Mouse (Mus musculus) stomach, postnatal 0 days (tissue): ENCODE measurements around the gene Atp6v1fnb. TPM values are rescaled to one million over a fixed set of nuclear protein-coding genes. Genes with fewer than 3 reads are reported as not detected.

Experiments used
- ATAC-seq: fragments of 200-750 bp; cut with Nextera tagmentation; 2 replicates; pipeline ENCODE4 v1.8.0; 2017; ENCODE audit not compliant: low FRiP score, low TSS enrichment
- DNase-seq: peaks from one replicate; pipeline ENCODE4 v3.0.0-alpha.2; 2016; ENCODE audit warnings: low spot score
- H3K27ac ChIP-seq: fragments of 300-500 bp; sonication (generic); replicated peaks from 2 replicates; pipeline ENCODE4 v1.5.1; 2014; ENCODE audit warnings: mild to moderate bottlenecking, control low read depth
- H3K27me3 ChIP-seq: fragments of 300-500 bp; sonication (generic); 2 replicates; pipeline ENCODE4 v1.6.1; 2014; ENCODE audit warnings: low read length; ENCODE audit not compliant: control insufficient read depth, insufficient read depth
- H3K36me3 ChIP-seq: fragments of 300-500 bp; sonication (generic); 2 replicates; pipeline ENCODE4 v1.6.1; 2014; ENCODE audit warnings: low read length, mixed read lengths; ENCODE audit not compliant: control insufficient read depth, insufficient read depth
- H3K4me1 ChIP-seq: fragments of 300-500 bp; sonication (generic); replicated peaks from 2 replicates; pipeline ENCODE4 v1.6.1; 2014; ENCODE audit warnings: antibody characterized with exemption; ENCODE audit not compliant: control insufficient read depth, insufficient read depth
- H3K4me2 ChIP-seq: fragments of 300-500 bp; sonication (generic); replicated peaks from 2 replicates; pipeline ENCODE4 v1.6.1; 2014; ENCODE audit warnings: low read depth, mild to moderate bottlenecking, control low read depth, moderate library complexity
- H3K4me3 ChIP-seq: fragments of 300-500 bp; sonication (generic); 2 replicates; pipeline ENCODE4 v1.5.1; 2014; ENCODE audit warnings: low read depth, low read length, control low read depth
- H3K9ac ChIP-seq: fragments of 300-500 bp; sonication (generic); 2 replicates; pipeline ENCODE4 v1.6.1; 2014; ENCODE audit warnings: mild to moderate bottlenecking, low read length, control low read depth, mixed read lengths
- H3K9me3 ChIP-seq: fragments of 300-500 bp; sonication (generic); 2 replicates; pipeline ENCODE4 v1.6.1; 2016; ENCODE audit warnings: low read length; ENCODE audit not compliant: control insufficient read depth
- CTCF ChIP-seq: IDR thresholded peaks from 2 replicates; pipeline ENCODE4 v1.5.1; 2016; ENCODE audit warnings: antibody characterized with exemption, low read depth, mild to moderate bottlenecking, moderate library complexity
- EP300 ChIP-seq: optimal IDR thresholded peaks from 2 replicates; pipeline ENCODE3; 2016; ENCODE audit warnings: antibody characterized with exemption
- WGBS: fragments of 180-500 bp; shearing (Covaris S2); extraction: QIAGEN DNeasy Blood & Tissue Kit; methylation state at CpG from one replicate; pipeline ENCODE4 v1.1.7; 2014; 5-methylcytosine and 5-hydroxymethylcytosine counted together
- polyA plus RNA-seq: library from polyadenylated mRNA; unstranded; fragments of >200 nt; fragmentation: Nextera tagmentation; extraction: Ambion mirVana; gene quantifications from 2 replicates; pipeline ENCODE4 v1.2.1, GENCODE M21; 2015

Atp6v1fnb gene
- polyA plus RNA-seq, 1 experiment from 2014 or later = not detected

GRCm38 (mm10) chr6:29432156-29432555 lies 39.1 kb upstream of the Atp6v1fnb start:
- H3K9ac ChIP-seq = no peak overlapping the region
- H3K9me3 ChIP-seq = no peaks in the 10 kb centered on the region
- no peak for TF ChIP-seq EP300
- no peak for TF ChIP-seq CTCF
- no peaks in the 10 kb centered on the region for H3K36me3 ChIP-seq
- H3K27me3 ChIP-seq = peaks cover 3% of the 10 kb centered on the region; the same call in 1 of the 2 replicates
- no peak overlapping the region for H3K27ac ChIP-seq
- no peak for DNase-seq
- no peak for ATAC-seq
- H3K4me1 ChIP-seq = no peaks in the 10 kb centered on the region
- no peak overlapping the region for H3K4me2 ChIP-seq
- no peak overlapping the region for H3K4me3 ChIP-seq
- 45% methylated on average over 3 of the region's 3 CpGs for WGBS

- no peak for DNase-seq
- H3K9me3 ChIP-seq = no peaks in the 10 kb centered on the region
- no peaks in the 10 kb centered on the region for H3K4me1 ChIP-seq
- peak overlapping the region; percentile 69 for H3K4me2 ChIP-seq
- ATAC-seq = no peak
- H3K4me3 ChIP-seq = peak overlapping the region; percentile 62
- TF ChIP-seq EP300 (no peak), CTCF (no peak)
- H3K36me3 ChIP-seq = no peaks in the 10 kb centered on the region
- peak overlapping the region; percentile 75; the same call in 1 of the 2 replicates for H3K9ac ChIP-seq
- H3K27me3 ChIP-seq = peaks cover 3% of the 10 kb centered on the region; the same call in 1 of the 2 replicates
- no peak overlapping the region; the same call in 1 of the 2 replicates for H3K27ac ChIP-seq
Measured at GRCm38 (mm10) chr6:29432676-29433037, 38.6 kb upstream of the Atp6v1fnb start.

- WGBS = under 1% methylated on average over 72 of the region's 77 CpGs
- Histone ChIP-seq H3K36me3 (no peaks in the 10 kb centered on the region), H3K4me2 (peak within 1 kb of the TSS; percentile 69), H3K27me3 (peaks cover 3% of the 10 kb centered on the region; the same call in 1 of the 2 replicates), H3K4me3 (peak within 1 kb of the TSS; percentile 62), H3K27ac (peak within 1 kb of the TSS; percentile 85), H3K9me3 (no peaks in the 10 kb centered on the region), H3K4me1 (no peaks in the 10 kb centered on the region), H3K9ac (peak within 1 kb of the TSS; percentile 75)
- ATAC-seq (peak; percentile 40; the same call in 1 of the 2 replicates), DNase-seq (peak; percentile 41)
- TF ChIP-seq CTCF (no peak), EP300 (no peak)
Measured at GRCm38 (mm10) chr6:29433038-29433803, 38.0 kb upstream of the Atp6v1fnb start, which contains the start of gene Flnc. Flnc (plus strand) TSS chr6:29433256.

GRCm38 (mm10) chr6:29433804-29434795 lies 37.1 kb upstream of the Atp6v1fnb start:
- no peak for TF ChIP-seq EP300
- Histone ChIP-seq H3K27ac (peak overlapping the region; percentile 85), H3K27me3 (peaks cover 3% of the 10 kb centered on the region; the same call in 1 of the 2 replicates), H3K4me3 (peak overlapping the region; percentile 62), H3K9me3 (no peaks in the 10 kb centered on the region), H3K4me2 (peak overlapping the region; percentile 69), H3K4me1 (no peaks in the 10 kb centered on the region), H3K9ac (peak overlapping the region; percentile 75), H3K36me3 (no peaks in the 10 kb centered on the region)
- DNase-seq = no peak
- ATAC-seq = peak; percentile 12; the same call in 1 of the 2 replicates
- 7% methylated on average over 27 of the region's 27 CpGs for WGBS

GRCm38 (mm10) chr6:29434911-29435691 lies 36.1 kb upstream of the Atp6v1fnb start:
- WGBS = 10% methylated on average over 13 of the region's 13 CpGs
- H3K27ac ChIP-seq = peak overlapping the region; percentile 85
- peak overlapping the region; percentile 69 for H3K4me2 ChIP-seq
- ATAC-seq (peak; percentile 46; the same call in 1 of the 2 replicates), DNase-seq (peak; percentile 55)
- no peak for TF ChIP-seq EP300
- no peak for TF ChIP-seq CTCF
- H3K9me3 ChIP-seq = no peaks in the 10 kb centered on the region
- no peaks in the 10 kb centered on the region for H3K36me3 ChIP-seq
- H3K4me1 ChIP-seq = no peaks in the 10 kb centered on the region
- H3K4me3 ChIP-seq = peak overlapping the region; percentile 62
- H3K9ac ChIP-seq = peak overlapping the region; percentile 75
- peaks cover 3% of the 10 kb centered on the region; the same call in 1 of the 2 replicates for H3K27me3 ChIP-seq
